Mouse (Mus musculus) bone marrow macrophage, adult 2 months (primary cell): ENCODE data around the gene Dleu7.

ENCODE experiments used
- CTCF ChIP-seq: IDR thresholded peaks from 2 replicates; pipeline ENCODE4 v1.5.1; 2012; ENCODE audit warnings: low read depth, mild to moderate bottlenecking, low read length, moderate library complexity
- POLR2A ChIP-seq: IDR thresholded peaks from 2 replicates; pipeline ENCODE4 v1.6.1; 2012; ENCODE audit warnings: mild to moderate bottlenecking, low read depth, low read length, borderline replicate concordance

GRCm38 (mm10) chr14:62226576-62227047 is 66.2 kb downstream of the Dleu7 start:
- TF ChIP-seq CTCF (no peak), POLR2A (no peak)
